Mouse (Mus musculus): ENCODE measurements around the gene Kl.

GRCm38 (mm10) chr5:150979341-150980136 lies 27.1 kb downstream of the Kl start:
- TF ChIP-seq CTCF (IDR thresholded peaks at IDR 0.05; ENCODE audit: borderline replicate concordance, extremely low read depth, insufficient read depth, insufficient read length) (no peak), POLR2A (IDR thresholded peaks at IDR 0.05; ENCODE audit: borderline replicate concordance, extremely low read depth, insufficient read depth, insufficient read length, poor library complexity, severe bottlenecking) (no peak)

Data from brain, embryonic 14.5 days (tissue).